Mouse (Mus musculus) forebrain, embryonic 10.5 days (tissue): ENCODE data around the gene Grip1. TPM values are rescaled to one million over a fixed set of nuclear protein-coding genes. Genes with fewer than 3 reads are reported as not detected.

ENCODE experiments used
- DNase-seq: peaks from one replicate; pipeline ENCODE4 v3.0.0-alpha.2; 2017; ENCODE audit warnings: low spot score; ENCODE audit errors: extremely low spot score
- H3K27ac ChIP-seq: fragments of 300-500 bp; sonication (generic); 2 replicates; pipeline ENCODE4 v1.5.1; 2016; ENCODE audit warnings: mild to moderate bottlenecking
- H3K27me3 ChIP-seq: fragments of 300-500 bp; sonication (generic); 2 replicates; pipeline ENCODE4 v1.6.1; 2016; ENCODE audit warnings: mild to moderate bottlenecking; ENCODE audit not compliant: poor library complexity, severe bottlenecking
- H3K36me3 ChIP-seq: fragments of 300-500 bp; sonication (generic); replicated peaks from 2 replicates; pipeline ENCODE4 v1.6.1; 2016; ENCODE audit warnings: mild to moderate bottlenecking, moderate library complexity
- H3K4me1 ChIP-seq: fragments of 300-500 bp; sonication (generic); 2 replicates; pipeline ENCODE4 v1.6.1; 2016
- H3K4me3 ChIP-seq: fragments of 300-500 bp; sonication (generic); 2 replicates; pipeline ENCODE4 v1.5.1; 2016; ENCODE audit warnings: mild to moderate bottlenecking, moderate library complexity
- H3K9me3 ChIP-seq: fragments of 300-500 bp; sonication (generic); 2 replicates; pipeline ENCODE4 v1.6.1; 2016; ENCODE audit warnings: mild to moderate bottlenecking, moderate library complexity
- WGBS: fragments of 180-500 bp; shearing (Covaris S2); methylation state at CpG from one replicate; pipeline ENCODE4 v1.1.7; 2016; 5-methylcytosine and 5-hydroxymethylcytosine counted together
- polyA plus RNA-seq: library from polyadenylated mRNA; unstranded; fragments of >200 nt; fragmentation: Nextera tagmentation; extraction: Ambion mirVana; gene quantifications from 2 replicates; pipeline ENCODE4 v1.2.1, GENCODE M21; 2016

Grip1 gene
- polyA plus RNA-seq, 1 experiment from 2014 or later = 4.3 TPM

- 96% methylated on average over 5 of the region's 5 CpGs for WGBS
- Histone ChIP-seq H3K27ac (no peak overlapping the region), H3K4me3 (no peak overlapping the region), H3K27me3 (no peaks in the 10 kb centered on the region; the same call in 1 of the 2 replicates), H3K9me3 (no peaks in the 10 kb centered on the region), H3K36me3 (peaks cover 13% of the 10 kb centered on the region), H3K4me1 (peaks cover 27% of the 10 kb centered on the region)
- no peak for DNase-seq
Measured at GRCm38 (mm10) chr10:120038194-120038593, 584.6 kb downstream of the Grip1 start.

- 81% methylated on average over 6 of the region's 6 CpGs for WGBS
- H3K4me1 ChIP-seq = peaks cover 15% of the 10 kb centered on the region
- no peak for DNase-seq
- H3K27me3 ChIP-seq = no peaks in the 10 kb centered on the region
- H3K27ac ChIP-seq = no peak overlapping the region
- no peaks in the 10 kb centered on the region for H3K9me3 ChIP-seq
- H3K4me3 ChIP-seq = no peak overlapping the region
- H3K36me3 ChIP-seq = peaks cover under 1% of the 10 kb centered on the region
Measured at GRCm38 (mm10) chr10:120044237-120044636, 590.6 kb downstream of the Grip1 start.

DNA sequence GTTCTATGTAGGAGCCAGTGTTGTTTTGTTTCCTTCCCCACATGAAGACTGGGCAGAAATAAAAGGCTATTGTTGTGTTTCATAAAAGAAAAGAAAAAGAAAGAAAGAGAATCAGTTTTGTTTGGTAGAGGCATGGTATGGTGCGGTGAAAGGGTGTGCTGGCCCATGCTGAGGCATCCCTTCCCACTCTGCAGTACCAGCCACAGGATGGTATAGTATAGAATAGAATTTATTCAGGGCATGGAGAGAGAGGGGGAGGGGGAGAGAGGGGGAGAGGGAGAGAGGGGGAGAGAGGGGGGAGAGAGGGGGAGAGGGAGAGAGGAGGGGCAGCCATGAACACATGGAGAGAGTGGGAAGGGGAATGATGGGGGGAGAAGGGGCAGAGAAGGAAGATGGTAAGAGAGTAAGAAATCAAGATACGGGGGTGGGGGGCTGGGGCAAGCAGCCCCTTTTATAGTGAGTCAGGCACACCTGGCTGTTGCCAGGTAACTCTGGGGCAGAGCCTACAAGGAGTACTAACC lies 591.1 kb downstream of the Grip1 start:
- Histone ChIP-seq H3K27ac (no peak overlapping the region), H3K9me3 (no peaks in the 10 kb centered on the region), H3K27me3 (no peaks in the 10 kb centered on the region), H3K4me3 (no peak overlapping the region), H3K36me3 (peaks cover 5% of the 10 kb centered on the region), H3K4me1 (peaks cover 15% of the 10 kb centered on the region)
- no peak for DNase-seq
- WGBS = 71% methylated on average over 2 of the region's 2 CpGs

GRCm38 (mm10) chr10:120060579-120061237 lies 607.1 kb downstream of the Grip1 start:
- no peak overlapping the region for H3K27ac ChIP-seq
- H3K27me3 ChIP-seq = no peaks in the 10 kb centered on the region

DNA sequence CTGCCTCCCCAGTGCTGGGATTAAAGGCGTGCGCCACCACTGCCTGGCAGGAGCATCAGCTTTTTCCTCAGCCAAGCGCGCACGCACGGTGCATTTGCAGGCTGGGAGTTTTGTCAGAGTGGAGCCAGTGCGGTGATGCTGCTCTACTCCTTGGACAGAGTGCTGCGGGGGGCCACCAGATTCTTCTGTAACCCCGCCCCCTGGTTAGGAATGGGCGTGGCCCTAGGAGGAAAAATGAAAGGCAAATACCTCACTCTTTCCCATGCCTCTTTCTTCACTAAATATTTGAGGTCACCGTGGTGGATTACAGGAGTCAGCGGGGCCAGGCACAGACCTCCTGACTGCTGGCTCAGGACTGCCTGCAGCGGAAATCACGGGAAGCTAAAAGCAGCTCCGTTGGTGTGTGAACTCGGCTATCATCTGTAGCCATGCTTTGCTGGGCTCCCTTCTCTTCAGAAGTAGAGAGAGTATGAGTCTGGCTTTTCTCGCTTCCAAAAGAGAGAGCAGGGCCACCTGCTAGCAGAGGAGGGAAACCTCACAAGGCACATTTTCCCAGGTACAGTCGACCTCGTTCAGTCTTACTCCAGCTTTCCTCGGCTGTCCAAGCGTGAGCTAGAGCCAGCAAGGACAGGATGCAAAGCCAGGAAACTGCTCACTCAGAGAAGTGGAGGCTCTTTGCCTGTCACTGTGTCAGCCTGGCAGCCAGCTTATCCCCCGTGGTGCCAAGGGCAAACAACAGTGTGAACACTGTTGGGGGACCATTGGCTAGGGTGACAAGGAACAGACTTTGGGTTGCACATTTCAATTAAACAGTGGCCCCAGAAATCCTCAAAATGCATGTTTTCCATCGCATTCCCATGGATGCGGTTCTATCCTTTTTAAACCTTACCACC lies 607.9 kb downstream of the Grip1 start:
- Histone ChIP-seq H3K4me3 (no peak overlapping the region), H3K9me3 (peaks cover 3% of the 10 kb centered on the region; the same call in 1 of the 2 replicates), H3K27ac (no peak overlapping the region), H3K4me1 (0 out of 2 replicates have a peak, but pooled peaks cover 4% of the 10 kb centered on the region), H3K27me3 (no peaks in the 10 kb centered on the region), H3K36me3 (peaks cover 8% of the 10 kb centered on the region)
- no peak for DNase-seq
- WGBS = 86% methylated on average over 24 of the region's 24 CpGs

More at GRCm38 (mm10) chr10:120060579-120061237, 607.1 kb downstream of the Grip1 start:
- Histone ChIP-seq H3K4me3 (no peak overlapping the region), H3K36me3 (peaks cover 12% of the 10 kb centered on the region), H3K9me3 (peaks cover 3% of the 10 kb centered on the region; the same call in 1 of the 2 replicates), H3K4me1 (0 out of 2 replicates have a peak, but pooled peaks cover 4% of the 10 kb centered on the region)
- 90% methylated on average over 10 of the region's 10 CpGs for WGBS
- DNase-seq = no peak

DNA sequence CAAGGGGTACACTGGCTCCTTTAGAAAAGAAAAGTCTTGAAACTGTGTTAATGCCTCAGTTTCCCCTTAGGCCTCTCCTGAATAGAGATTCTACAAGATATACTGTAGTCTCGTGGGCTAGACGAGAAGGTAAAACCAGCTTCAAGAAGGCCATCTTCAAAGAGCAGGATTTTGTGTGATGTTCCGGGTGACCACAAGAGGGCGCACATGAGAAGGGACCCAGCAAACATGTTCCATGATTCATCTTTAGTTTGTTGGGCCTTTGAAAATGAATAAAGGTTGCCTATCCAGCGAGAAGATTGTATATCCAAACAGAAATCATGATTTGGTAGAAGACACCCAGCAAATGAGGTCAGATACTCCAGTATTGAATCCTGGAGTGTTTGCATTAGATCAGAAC lies 610.8 kb downstream of the Grip1 start:
- no peak overlapping the region for H3K27ac ChIP-seq
- DNase-seq = peak; percentile 46
- H3K4me3 ChIP-seq = no peak overlapping the region
- H3K9me3 ChIP-seq = no peaks in the 10 kb centered on the region
- WGBS = 31% methylated on average over 5 of the region's 5 CpGs
- no peaks in the 10 kb centered on the region for H3K27me3 ChIP-seq
- no peaks in the 10 kb centered on the region for H3K36me3 ChIP-seq
- H3K4me1 ChIP-seq = 0 out of 2 replicates have a peak, but pooled peaks cover 4% of the 10 kb centered on the region

GRCm38 (mm10) chr10:120066319-120066718 lies 612.7 kb downstream of the Grip1 start:
- WGBS = 94% methylated on average over 10 of the region's 10 CpGs
- Histone ChIP-seq H3K27me3 (no peaks in the 10 kb centered on the region), H3K9me3 (no peaks in the 10 kb centered on the region), H3K4me3 (no peak overlapping the region), H3K36me3 (no peaks in the 10 kb centered on the region), H3K27ac (no peak overlapping the region), H3K4me1 (no peaks in the 10 kb centered on the region)
- DNase-seq = no peak

GRCm38 (mm10) chr10:120077850-120078249 lies 624.2 kb downstream of the Grip1 start:
- DNase-seq = no peak
- WGBS = 80% methylated on average over 3 of the region's 3 CpGs
- H3K27ac ChIP-seq = no peak overlapping the region

DNA sequence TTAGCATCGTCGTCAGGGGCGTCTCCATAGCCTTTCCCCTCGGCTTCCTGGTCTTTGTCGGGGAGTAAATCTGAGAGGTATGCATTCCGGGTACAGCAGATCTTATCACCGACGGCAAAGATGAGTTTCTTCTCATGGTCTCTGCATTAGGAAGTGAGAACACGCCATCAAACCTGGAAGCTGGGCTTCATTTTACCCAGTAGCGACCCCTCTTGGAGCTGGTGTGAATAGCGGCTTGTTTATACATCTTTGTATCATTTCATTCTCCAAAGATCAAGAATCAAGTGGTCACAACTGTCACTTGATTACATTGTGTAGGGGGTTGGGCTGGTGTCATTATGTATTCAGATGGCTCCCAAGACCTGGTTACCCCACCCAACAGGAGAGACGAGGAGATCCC lies 638.9 kb downstream of the Grip1 start:
- no peak overlapping the region for H3K4me3 ChIP-seq
- no peak overlapping the region for H3K27ac ChIP-seq
- H3K36me3 ChIP-seq = peaks cover 86% of the 10 kb centered on the region
- H3K4me1 ChIP-seq = no peaks in the 10 kb centered on the region
- no peaks in the 10 kb centered on the region for H3K9me3 ChIP-seq
- WGBS = 90% methylated on average over 12 of the region's 12 CpGs
- no peak for DNase-seq
- H3K27me3 ChIP-seq = no peaks in the 10 kb centered on the region

More at GRCm38 (mm10) chr10:120077850-120078249, 624.2 kb downstream of the Grip1 start:
- Histone ChIP-seq H3K4me3 (no peak overlapping the region), H3K4me1 (peaks cover 4% of the 10 kb centered on the region; the same call in 1 of the 2 replicates), H3K9me3 (no peaks in the 10 kb centered on the region), H3K36me3 (peaks cover 19% of the 10 kb centered on the region), H3K27me3 (no peaks in the 10 kb centered on the region)

DNA sequence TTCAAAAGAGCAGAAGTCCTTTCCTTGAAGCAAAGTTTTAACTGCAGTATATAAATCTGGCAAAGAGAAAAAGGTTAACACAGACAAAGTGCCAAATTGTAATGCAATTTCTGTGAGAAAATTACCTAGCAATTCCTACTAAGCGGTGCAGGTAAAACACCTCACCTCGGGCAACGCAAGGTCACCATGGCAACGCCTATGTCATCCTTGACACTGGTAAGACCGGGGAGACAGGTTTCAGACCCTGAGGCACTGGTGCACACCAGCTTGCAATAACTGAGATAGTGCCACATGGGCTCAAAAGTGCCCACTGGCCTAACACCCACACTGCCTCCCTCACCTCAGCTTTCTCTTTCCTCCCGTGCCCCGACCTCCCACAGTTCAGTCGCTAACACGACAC lies 641.5 kb downstream of the Grip1 start:
- DNase-seq = no peak
- Histone ChIP-seq H3K4me1 (no peaks in the 10 kb centered on the region), H3K4me3 (no peak overlapping the region), H3K27me3 (no peaks in the 10 kb centered on the region), H3K9me3 (no peaks in the 10 kb centered on the region), H3K27ac (no peak overlapping the region), H3K36me3 (peaks cover 66% of the 10 kb centered on the region)
- 90% methylated on average over 9 of the region's 9 CpGs for WGBS

- no peaks in the 10 kb centered on the region for H3K9me3 ChIP-seq
- no peaks in the 10 kb centered on the region for H3K27me3 ChIP-seq
- no peaks in the 10 kb centered on the region for H3K4me1 ChIP-seq
- peaks cover 70% of the 10 kb centered on the region for H3K36me3 ChIP-seq
- DNase-seq = no peak
- WGBS = 96% methylated on average over 5 of the region's 5 CpGs
- H3K4me3 ChIP-seq = no peak overlapping the region
- H3K27ac ChIP-seq = no peak overlapping the region
Measured at GRCm38 (mm10) chr10:120095716-120096115, 642.1 kb downstream of the Grip1 start.

- 92% methylated on average over 5 of the region's 5 CpGs for WGBS
- peaks cover 58% of the 10 kb centered on the region for H3K36me3 ChIP-seq
Measured at GRCm38 (mm10) chr10:120097564-120097963, 643.9 kb downstream of the Grip1 start.

More at GRCm38 (mm10) chr10:120097564-120097963, 643.9 kb downstream of the Grip1 start:
- no peak overlapping the region for H3K27ac ChIP-seq
- no peak for DNase-seq
- no peak overlapping the region for H3K4me3 ChIP-seq
- H3K27me3 ChIP-seq = no peaks in the 10 kb centered on the region
- H3K9me3 ChIP-seq = no peaks in the 10 kb centered on the region
- no peaks in the 10 kb centered on the region for H3K4me1 ChIP-seq
